Mouse (Mus musculus) ovary, postnatal 36 days (tissue): Measurements from ENCODE around the gene Tnrc6b.
A peak's percentile ranks its signal among the peaks of the same experiment; 100 is the strongest.
"Not testable (repeated sequence)": the region's sequence is repeated elsewhere in the genome, so short reads cannot be mapped to it uniquely, and the experiment has no call there.

Source experiments
- DNase-seq: peaks from one replicate; pipeline ENCODE4 v3.0.0; 2022; ENCODE audit warnings: low spot score, mixed read lengths

Tnrc6b gene

DNA sequence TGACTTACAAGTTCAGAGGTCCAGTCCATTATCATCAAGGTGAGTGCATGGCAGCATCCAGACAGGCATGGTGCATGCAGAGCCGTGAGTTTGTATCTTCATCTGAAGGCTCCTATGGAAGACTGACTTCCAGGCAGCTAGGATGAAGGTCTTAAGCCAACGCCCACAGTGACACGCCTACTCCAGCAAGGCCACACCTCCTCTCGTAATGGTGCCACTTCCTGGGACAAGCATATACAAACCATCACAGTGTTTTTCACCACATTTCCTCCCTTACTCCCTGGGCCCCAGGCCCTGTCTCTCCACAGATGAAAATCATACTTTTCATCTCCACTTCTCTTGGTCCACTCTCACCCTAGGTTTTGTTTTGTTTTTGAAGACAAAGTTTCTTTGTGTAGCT, 210.7 kb downstream of the Tnrc6b start:
- DNase-seq, result no peak

DNA sequence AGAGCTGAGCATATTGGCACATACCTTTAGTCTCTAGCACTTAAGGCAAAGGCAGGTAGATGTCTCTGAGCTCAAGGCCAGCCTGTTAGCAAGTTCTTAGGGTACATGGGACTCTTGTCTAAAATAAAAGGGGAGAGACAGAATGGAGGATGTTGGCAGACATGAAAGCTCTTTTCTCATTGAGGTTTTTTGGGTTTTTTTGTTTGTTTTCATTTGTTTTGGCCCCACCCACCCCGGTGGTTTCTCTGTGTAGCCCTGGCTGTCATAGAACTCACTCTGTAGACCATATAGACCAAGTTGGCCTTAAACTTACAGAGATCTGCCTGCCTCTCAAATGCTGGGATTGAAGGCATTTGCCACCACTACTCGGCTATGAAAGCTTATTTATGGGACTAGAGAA, 213.1 kb downstream of the Tnrc6b start:
- no peak for DNase-seq

DNA sequence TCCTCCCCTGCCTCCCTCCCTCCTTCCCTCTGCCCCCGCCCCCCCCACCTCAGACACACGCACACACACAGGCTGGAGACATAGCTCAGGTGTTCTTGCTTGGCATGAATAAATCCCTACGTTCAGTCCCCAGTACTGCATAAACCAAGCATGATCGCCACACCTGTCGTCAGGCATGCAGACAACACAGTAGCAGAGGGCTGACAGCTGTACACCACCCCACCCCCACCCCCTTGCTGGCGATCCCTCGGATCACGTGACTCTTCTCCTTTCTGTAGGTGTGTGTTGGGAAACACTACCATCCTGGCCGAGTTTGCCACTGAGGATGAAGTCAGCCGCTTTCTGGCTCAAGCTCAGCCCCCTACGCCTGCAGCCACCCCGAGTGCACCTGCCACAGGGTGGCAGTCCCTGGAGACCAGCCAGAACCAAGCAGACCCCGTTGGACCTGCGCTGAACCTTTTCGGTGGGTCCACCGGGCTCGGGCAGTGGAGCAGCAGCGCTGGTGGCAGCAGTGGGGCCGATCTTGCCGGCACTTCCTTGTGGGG, 217.8 kb downstream of the Tnrc6b start:
- no peak for DNase-seq

DNA sequence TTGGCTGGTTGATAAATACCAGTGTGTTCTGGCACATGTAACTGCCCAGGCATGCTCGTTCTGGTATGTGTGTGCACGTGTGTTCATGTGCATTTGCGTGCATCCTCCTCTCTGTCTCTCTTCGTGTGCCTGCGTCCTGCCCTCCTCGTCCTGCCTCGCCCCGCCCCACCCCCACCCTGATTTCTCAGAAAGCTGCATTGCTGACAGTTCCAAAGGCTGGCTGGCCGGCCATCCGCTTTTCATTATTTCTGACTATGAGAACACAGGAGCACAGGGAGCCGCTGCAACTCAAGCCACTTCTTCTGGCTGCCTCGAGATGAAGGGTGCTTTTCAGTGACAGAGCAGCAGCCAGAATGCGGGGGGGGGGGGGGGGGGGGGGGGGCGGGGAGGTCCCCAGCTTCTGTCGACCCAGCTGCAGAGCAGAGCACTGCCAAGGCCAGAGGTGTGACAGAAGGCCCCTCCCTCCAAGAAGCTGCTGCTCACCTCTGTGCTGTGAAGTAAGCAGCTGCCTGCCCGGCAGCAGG, 219.0 kb downstream of the Tnrc6b start:
- DNase-seq, result no peak

DNA sequence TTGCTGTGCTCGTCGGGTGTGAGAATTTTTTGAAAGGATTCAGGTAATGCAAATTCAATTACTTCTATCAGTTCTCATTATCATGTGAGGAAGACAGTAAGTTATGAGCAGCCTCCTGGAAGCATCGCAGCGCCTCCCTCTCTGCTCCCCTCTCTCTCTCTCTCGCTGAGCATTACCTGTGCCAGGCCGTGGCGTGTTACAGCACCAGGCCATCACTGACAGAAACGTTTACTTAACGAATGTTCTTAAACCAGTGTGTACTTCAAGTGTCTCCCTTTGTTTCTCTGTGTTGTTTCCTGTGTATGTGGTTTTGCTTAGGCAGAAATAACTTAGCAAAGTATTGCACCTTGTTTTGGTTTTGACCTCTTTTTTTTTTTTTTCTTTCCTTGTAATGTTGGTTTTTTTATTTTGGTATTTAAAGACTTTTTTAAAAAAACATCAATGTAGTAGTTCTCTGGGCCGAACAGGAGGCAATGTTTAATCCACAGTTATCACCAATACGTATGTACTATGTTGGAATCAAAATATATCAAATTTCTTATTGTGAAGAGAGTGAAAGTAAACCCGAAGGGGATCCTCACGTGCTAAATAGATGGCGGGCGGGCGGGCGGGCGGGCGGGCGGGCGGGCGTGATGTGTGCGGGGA, 219.7 kb downstream of the Tnrc6b start:
- DNase-seq, result not testable (repeated sequence)

DNA sequence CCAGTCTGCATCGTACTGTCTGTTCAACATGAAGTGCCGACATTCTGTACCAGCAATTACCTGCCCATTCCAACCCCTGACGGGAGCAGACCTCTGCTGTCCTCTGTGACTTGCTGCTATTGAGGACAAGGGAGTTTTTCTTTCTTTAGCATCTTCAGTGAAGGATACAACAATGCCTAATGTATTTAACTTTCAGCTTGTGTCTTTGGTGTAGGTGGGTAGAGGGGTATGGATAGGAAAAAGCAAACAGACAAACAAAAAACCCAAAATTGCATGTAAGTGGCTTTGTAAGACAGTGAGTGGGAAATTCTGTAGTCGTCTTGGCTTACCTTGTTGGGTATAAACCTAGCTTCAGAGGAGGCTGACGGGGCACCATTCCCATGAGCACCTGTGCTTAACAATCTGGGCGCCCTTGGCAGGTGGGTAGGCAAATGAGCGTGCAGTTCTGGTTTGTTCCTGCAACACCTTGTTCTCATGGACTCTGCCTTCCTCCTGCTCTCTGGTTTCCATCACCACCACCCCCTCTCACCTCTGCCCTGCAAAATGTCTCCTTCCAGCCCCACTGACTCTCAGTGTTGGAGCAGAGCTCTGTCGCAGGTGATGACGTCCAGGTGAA, 220.3 kb downstream of the Tnrc6b start:
- DNase-seq, result no peak

DNA sequence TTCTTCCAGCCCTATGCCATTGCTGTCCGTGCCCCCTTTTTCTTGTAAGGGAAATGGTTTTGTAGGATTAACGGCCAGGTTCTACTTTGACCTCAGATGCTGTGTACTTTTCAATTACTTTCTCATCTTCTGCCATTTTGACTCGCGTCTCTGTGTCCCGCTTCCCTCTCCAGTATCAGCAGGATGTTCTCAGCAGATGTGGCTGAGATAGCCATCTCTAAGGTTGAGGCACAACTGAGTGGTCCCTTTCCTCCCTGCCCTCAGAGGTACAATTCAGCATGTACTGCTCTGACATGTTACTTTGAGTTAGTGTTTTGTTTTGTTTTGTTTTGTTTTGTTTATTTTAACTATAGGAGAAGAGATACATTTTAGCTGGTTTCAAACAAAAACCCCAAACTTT, 223.7 kb downstream of the Tnrc6b start:
- no peak for DNase-seq

DNA sequence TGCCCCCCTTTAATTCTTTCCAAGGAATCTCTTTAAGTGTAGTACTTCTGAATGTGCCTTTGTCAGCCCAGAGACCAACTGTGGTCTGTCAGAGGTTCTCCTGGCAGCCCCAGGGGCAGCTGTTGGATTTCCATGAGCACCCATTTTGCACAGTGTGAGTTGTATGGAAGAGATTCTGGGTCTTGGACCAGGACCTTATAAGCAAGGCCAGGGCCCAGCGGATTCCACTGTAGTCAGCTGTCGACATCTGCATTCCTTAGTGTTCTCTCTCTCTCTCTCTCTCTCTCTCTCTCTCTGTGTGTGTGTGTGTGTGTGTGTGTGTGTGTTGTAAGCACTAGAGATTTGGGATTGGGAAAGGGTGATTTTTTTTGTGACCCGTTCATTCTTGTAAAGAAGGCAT, 225.6 kb downstream of the Tnrc6b start:
- DNase-seq, result no peak

DNA sequence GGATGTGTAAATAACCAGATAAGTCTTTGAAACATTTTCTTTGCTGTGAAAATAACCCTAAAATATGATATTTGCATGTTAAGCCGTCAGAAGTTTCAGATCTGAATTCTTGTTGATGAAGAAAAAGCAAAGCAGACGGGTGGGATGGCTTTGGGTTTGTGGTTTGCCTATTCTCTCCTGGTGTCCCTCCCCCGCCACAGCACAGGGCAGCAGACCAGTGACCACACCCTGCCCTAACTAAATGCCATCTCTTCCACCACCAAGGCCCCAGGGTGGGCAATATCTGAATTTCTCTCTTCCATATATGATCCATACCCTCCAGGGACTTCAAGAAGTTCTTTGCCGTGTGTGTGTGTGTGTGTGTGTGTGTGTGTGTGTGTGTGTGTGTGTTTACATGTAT, 227.5 kb downstream of the Tnrc6b start:
- DNase-seq, result no peak

DNA sequence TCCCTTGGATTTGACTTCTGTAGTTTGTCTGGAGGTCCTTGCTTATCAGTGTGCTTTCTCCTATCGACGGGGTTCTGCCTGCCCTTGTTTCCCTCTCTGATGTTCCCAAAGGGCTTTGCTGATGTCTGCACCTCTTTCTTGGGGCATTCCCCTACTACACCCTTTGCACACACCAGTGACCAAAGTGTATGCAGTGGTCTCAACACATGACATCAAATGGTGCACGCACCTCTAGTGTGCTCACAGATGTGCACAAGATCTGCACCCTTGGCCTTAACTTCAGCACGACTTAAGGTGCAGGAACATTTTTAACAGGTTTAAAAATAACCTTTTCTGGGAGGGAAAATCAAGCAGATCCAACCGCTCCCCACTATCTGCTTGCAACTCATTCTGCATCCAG, 228.3 kb downstream of the Tnrc6b start:
- DNase-seq, result no peak

DNA sequence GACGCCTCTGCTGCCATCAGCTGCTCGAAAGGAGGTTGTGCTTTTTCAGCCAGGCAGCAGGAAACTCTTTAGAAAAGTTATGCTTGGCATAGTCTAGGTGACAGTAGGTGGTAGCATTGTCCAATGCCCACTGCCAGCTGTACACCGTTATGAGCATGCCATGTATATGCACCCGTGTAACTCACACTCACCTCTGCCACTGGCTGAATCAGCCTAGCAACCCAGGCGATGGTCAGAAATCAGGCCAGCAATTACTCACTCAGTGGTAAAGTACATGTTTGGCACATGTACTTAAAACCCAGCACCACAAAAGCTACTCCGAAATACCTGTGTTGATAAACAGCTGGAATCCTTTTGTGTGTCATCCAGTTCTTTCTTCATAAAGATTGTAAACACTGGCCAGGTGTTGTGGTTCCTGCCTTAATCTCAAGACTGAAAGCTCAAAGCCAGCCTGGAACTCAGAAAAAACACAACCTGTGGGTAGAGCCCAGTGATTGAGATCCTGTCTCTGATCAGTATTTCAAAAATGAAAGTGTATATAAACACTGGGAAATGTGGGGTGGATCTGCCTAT, 230.4 kb downstream of the Tnrc6b start:
- no peak for DNase-seq

DNA sequence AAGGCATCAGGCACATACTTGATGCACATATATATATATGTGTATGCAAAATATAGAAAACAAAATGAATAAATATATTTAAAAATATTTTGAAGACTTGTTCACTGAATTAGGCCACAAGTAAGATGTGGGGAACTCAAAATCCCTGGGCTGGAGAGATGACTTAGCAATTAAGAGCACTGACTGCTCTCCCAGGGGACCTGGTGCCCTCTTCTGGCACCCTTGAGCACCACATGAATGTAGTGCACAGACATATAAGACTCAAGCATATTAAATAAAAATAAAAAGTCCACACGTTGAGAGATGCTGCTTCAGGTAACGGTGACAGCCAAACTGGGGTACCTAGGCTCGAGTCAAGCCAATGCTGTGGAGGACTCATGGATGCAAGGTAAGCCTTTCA, 234.7 kb downstream of the Tnrc6b start:
- DNase-seq, result no peak

DNA sequence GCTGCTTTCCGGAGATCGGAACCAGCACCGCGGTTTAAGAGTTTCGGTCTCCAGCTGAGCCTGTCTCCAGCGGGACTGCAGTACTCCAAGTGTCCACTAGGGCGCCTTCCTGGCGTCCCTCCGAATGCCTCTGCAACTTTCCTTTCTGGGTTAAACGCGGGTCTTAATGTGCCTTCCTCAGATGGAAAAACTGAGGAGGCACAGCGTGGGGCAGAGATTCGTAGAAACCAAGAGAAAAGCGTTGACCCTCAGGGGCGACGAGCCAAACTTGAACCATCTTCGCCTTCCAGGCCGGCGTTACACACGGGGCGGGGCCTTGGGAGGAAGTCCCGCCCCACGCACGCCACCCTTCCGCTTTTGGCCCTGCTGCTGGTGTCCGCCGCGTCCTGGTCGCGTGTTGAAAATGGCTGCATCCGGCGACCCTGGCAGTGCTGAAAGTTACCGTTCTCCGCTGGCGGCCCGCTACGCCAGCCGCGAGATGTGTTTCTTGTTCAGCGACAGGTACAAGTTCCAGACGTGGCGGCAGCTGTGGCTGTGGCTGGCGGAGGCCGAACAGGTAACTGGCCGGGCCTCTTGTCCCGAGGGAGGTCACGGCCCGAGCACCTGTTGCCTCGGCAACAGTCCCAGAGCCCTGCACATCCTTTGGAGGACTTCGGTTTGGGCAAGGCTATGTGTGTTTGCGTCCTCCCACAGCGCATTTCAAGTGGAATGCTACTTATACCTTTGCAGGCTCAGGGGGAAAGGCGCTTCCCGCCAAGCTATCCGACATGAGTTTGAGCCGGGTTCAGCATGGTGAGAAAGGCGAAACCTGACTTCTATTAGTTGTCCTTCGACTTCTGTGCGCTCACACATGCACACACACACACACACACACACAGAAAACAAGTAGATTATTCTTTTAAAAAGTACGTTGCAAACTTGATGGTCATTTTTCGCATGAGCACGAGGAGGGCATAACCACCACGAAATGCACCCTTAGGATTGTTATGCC, 237.3 kb downstream of the Tnrc6b start, which contains the start of gene Adsl:
Gene Adsl (plus strand): TSS at position 346 of the 991 bp plus-strand sequence.
- DNase-seq, result peak; percentile 88

DNA sequence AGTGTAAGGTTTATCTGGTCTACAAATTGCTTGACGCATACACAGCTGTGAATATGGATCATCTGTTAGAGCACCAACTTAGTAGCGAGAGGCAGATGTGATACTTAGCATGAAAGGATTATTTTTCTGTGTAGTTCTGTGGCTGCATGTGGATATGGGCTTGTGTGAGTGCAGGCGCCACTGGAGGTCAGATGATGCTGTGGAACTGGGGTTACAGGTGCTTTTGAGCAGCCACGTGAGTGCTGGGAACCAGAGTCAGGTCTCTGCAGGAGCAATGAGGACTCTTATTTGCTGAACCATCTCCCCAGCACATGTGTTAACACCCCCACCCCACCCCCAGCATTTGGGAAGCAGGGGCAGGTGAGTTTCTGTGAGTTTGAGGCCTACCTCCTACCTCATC, 238.3 kb downstream of the Tnrc6b start:
- no peak for DNase-seq

DNA sequence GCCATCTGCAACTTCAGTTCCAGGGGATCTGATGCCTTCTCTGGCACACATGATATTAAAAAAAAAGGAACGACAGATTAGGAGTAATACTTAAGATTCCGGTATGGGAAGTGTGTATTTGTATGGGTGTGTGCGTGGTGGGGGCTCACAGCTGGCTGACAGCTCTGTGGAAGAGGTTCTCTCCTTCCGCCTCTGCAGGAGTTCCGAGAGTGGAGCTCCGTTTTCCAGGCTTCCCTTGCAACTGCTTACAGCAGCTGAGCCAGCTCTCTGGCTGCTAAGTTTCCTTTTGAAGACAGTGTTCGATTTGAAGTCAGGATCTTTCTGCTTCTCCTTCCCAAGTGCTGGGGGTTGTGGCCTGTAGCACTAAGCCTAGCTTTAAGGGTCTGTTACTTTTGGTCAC, 238.9 kb downstream of the Tnrc6b start:
- DNase-seq, result no peak

DNA sequence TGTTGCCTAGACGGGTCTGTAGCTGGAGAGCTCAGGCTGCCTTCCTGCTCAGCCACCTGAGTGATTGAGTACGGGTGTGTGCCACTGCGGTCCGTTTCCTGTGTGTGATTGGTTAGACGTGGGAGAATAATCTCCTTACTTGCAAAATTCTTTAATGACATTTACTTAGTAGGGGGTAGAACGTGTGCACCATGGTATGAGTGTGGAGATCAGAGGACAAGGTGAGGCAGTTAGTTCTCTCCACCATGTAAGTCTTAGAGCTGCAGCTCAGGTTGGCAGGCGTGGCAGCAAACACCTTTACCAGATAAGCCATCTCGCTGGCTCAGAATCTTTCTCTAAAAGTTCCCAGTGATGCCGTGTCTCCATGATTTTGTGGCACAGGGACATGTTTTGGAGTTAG, 242.9 kb downstream of the Tnrc6b start:
- DNase-seq, result no peak

DNA sequence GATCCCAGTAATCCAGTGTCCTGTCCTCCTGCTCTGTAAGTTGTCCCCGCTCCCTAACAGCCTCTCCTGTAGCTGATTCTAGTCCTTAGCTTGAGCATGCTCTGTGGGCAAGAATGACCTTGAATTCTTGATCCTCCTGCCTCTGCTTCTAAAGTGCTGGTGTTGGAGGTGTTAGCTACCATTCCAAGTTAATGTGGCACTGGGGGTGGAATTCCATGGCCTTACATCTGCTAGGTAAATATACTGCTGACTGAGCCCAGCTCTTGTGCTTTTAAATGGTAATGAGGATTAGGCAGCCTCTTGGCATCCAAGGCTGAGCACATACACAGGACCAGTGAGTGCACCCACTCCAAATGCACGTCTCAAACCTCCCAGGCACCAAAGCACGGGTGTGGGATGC, 243.7 kb downstream of the Tnrc6b start:
- no peak for DNase-seq

DNA sequence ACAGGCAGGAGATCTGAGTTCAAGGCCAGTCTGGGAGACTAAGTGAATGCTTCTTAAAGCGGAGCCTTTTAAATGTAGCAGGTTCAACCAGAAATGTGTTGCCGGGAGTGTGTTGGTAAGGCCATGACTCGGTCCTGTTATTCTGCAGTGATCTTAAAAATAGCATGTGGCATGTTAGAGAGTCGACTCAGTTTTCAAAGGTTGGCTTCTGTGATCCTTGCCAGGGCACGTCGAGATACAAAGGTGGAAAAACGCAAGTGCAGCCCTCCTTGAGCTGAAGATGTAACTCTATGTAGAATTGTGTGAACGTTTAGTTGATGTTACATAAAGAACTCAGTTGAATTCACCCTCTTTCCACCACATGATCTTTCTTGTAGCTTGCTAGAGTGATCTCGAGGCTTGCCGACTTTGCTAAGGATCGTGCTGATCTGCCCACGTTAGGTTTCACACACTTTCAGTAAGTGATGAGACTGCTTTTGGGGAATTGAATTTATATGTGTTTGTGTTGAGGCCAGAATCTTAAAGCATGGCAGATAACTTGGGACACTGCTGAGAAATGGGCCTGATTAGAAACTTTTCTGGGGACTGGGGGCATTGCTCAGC, 244.8 kb downstream of the Tnrc6b start:
- DNase-seq, result no peak

DNA sequence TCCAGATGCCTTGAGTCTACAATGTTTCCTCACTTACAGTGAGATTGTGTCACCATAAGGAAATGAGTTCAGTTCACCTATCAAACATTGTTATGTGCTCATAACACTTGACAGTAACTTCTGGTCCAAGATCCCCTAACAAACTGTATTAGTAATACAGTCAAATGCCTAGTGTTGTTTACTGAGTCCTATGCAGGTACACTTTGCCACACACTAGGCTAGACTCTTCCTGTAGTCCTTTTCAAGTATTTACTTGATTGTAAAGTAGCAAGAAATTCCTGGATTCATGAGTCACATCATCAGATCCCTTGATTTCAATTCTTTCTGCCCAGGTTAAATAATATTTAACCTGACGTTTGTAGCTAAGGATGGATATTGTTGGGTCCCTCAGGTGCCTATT, 258.3 kb downstream of the Tnrc6b start:
- no peak for DNase-seq

DNA sequence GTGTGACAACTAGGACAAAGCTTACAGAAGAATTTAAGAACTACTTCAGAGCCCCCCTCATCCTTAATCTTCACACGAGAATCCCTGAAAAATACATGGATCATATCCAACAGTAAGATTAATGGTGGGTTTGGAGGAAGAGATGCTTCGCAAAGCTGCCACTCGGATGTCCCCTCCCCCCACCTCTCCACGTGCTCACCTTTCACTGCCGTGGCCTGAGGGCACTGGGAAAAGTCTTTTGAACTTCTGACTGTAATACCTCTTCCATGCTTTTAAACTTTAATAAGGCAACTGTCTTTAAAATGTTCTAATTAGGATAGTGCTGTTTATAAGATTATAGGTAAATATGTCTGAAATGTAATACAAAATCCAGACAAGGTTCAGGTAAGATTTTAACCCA, 263.2 kb downstream of the Tnrc6b start:
- DNase-seq, result no peak

DNA sequence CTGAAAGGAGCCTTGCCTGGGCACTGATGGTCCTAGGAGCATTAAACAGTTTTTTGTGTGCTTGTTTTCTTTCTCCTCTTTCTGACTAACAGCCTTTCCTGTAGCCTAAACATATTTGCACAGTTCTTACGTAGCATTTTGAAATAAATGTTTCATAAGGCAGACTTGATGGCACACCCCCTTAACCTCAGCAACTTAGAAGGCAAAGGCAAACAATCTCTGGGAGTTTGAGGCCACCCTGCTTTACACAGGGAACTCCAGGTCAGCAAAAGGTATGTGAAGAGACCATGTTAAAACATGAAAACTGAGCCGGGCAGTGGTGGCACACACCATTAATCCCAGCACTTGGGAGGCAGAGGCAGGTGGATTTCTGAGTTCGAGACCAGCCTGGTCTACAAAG, 264.6 kb downstream of the Tnrc6b start:
- no peak for DNase-seq
